Mouse (Mus musculus) hematopoietic multipotent progenitor cell, adult 10-12 weeks (in vitro differentiated cells): ENCODE measurements around the gene Acd. TPM values are rescaled to one million over a fixed set of nuclear protein-coding genes. Genes with fewer than 3 reads are reported as not detected.

Source experiments
- polyA plus RNA-seq: library from polyadenylated mRNA; stranded (reverse); fragments of >175 nt; gene quantifications from 2 replicates; pipeline ENCODE4 v1.2.3, GENCODE M21; 2012; ENCODE audit warnings: low replicate concordance

The Acd gene
- 23.1 and 61.2 TPM in 2 replicates for polyA plus RNA-seq

DNA sequence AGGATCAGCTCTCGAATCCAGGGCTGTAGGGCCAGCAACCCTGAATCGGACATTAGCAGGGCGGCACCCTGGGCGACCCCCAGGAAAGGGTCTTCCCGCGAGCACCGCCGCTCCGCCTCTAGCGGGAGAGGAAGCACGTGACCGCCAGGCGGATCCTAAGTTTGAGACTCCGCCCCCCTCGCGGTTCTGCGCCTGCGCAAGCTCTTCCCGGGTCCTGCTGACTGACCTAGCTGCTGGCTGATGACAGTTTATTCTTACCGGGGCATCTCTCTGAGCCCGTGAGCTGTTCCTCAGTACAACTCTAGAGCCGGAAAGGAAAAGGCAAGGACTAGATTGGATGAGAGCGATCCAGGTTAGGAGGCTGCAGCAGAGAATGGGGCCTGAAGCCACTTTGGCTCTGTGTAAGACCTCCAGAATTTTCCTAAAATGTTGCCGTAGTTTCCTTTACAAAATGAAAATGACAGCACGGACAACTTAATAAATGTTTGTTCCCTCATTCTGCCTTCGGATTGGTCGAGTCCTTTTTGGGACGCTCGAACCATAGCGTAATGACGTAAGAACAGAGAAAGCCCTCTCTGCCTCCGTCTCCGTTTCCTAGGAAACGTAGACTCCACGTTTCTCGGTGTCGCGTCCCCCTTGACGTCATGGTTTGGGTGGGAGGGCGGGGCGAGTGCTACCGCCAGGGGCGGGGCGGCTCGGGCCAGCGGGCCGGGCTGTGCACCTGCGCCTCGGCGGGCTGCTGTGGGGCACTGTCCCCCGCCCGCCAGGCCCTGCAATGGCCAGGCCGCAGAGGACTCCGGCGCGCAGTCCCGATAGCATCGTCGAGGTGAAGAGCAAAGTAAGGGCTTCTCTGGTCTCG, at the start of gene Acd, which contains the start of gene Pard6a:
Acd (minus strand) TSS at position 137 of the 859 bp plus-strand sequence.
Pard6a (plus strand) TSS at position 183 of the 859 bp plus-strand sequence.

DNA sequence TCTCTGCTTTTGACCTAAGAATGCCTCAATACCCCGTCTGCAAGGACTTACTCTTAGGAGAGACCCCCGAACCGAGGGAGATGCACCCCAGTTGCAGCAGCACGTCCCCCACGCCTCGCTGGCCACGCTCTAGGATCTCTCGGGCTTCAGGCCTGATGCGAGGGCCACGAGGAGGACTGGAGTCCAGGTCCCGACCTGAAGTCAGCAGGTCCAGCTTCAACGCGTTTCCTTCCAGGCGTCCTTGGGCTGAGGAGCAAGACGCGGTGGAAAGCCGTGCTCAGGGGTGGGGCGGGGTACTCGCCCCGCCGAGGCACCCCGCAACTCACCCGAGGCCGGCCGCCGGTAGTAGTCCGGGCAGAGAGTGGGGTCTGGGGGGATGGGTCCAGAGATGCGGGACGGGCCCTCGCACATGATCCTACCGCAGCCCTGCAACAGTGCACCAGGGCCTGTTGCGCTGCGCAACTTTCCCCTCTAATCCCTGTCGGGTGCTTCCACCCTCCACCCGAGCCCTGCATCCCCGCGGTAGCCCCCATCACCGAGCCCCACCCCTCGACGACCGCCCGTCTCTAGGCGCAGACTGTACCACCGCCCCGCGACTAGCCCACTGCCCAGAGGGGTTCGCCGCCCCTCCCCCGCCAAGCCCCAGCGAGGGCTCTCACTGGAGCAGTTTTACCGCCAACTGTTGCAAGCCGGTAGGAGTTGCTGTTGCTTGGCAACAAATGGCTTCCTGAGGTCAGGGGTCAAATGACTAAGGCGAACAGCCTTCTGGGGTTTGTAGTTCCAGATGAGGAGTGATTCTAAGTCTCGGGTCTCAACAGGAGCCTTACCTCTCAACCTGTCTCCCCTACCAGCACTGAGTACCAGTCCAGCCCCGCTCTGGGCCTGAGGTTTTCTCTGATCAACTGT, 6.8 kb upstream of the Acd start, which contains the start of the genes 4933405L10Rik and Enkd1:
4933405L10Rik (plus strand) TSS at position 158 of the 906 bp plus-strand sequence.
Enkd1 (minus strand) TSS at position 713 of the 906 bp plus-strand sequence.

DNA sequence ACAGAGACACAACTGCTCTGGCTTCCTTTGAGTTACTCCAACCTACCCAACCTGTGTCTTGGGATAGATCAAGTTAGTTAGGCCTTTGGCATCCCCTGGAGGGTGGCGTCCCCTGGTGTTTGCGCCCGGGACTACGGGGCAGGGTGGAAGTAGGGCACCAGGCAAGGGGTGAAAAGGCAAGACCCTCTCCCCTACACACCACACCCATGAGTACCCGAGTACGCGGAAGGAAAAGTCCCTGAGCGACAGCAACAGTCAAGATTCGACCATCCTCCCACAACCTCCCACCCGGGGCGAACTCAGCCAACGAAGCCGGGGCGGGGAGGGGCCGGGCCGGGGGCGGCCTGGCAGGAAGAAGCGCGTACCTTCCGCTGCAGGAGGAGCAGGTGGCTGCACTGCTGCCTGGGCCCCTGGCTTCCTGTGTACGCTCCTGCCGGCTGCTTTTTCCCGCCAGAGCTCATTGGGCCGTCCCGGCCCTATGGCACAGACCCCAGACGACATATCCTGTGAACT, 15.1 kb downstream of the Acd start, which contains the start of gene Carmil2:
Carmil2 (plus strand) TSS at position 479 of the 513 bp plus-strand sequence.

Other genes starting within 250 kb of the Acd start
- 11.8 and 41.7 TPM in 2 replicates for gene Tppp3, start 229.6 kb downstream of the Acd start, polyA plus RNA-seq
- 8.8 and 14.2 TPM in 2 replicates for gene Zdhhc1, start 204.2 kb downstream of the Acd start, polyA plus RNA-seq
- gene Hsd11b2, start 182.3 kb downstream of the Acd start, polyA plus RNA-seq = 0.06 TPM in 1 of 2 replicates, not detected in the other
- 16.6 and 36.8 TPM in 2 replicates for gene Atp6v0d1, start 135.1 kb downstream of the Acd start, polyA plus RNA-seq
- 13.2 and 17.0 TPM in 2 replicates for gene Ripor1, start 95.8 kb downstream of the Acd start, polyA plus RNA-seq
- gene Ctcf, start 64.5 kb downstream of the Acd start, polyA plus RNA-seq = 167 and 352 TPM in 2 replicates
- gene Agrp, start 63.7 kb downstream of the Acd start, polyA plus RNA-seq = not detected in 2 replicates
- gene Carmil2, start 14.8 kb downstream of the Acd start, polyA plus RNA-seq = 183 and 580 TPM in 2 replicates
- 5.1 and 6.2 TPM in 2 replicates for gene Pard6a, start within 50 bp of the Acd start, polyA plus RNA-seq
- not detected in 2 replicates for gene 4933405L10Rik, start 6.6 kb upstream of the Acd start, polyA plus RNA-seq
- gene Enkd1, start 7.1 kb upstream of the Acd start, polyA plus RNA-seq = 8.9 and 12.2 TPM in 2 replicates
- 3.2 and 6.1 TPM in 2 replicates for gene Gfod2, start 57.6 kb upstream of the Acd start, polyA plus RNA-seq
- gene Ranbp10, start 126.2 kb upstream of the Acd start, polyA plus RNA-seq = 19.8 and 48.7 TPM in 2 replicates
- gene Tsnaxip1, start 126.6 kb upstream of the Acd start, polyA plus RNA-seq = 0.07 TPM in 1 of 2 replicates, not detected in the other
- gene Cenpt, start 152.2 kb upstream of the Acd start, polyA plus RNA-seq = 9.2 and 12.3 TPM in 2 replicates
- gene Thap11, start 154.0 kb upstream of the Acd start, polyA plus RNA-seq = 19.0 and 24.1 TPM in 2 replicates
- gene Nutf2, start 159.5 kb upstream of the Acd start, polyA plus RNA-seq = 38.8 and 39.6 TPM in 2 replicates
- 23.1 and 27.6 TPM in 2 replicates for gene Edc4, start 179.8 kb upstream of the Acd start, polyA plus RNA-seq
- gene Nrn1l, start 192.5 kb upstream of the Acd start, polyA plus RNA-seq = 3.1 and 6.7 TPM in 2 replicates
- 9.4 and 20.9 TPM in 2 replicates for gene Pskh1, start 199.3 kb upstream of the Acd start, polyA plus RNA-seq
- gene Ctrl, start 232.8 kb upstream of the Acd start, polyA plus RNA-seq = 0.53 and 1.1 TPM in 2 replicates
- 387 and 416 TPM in 2 replicates for gene Psmb10, start 237.3 kb upstream of the Acd start, polyA plus RNA-seq
- 0.10 and 0.83 TPM in 2 replicates for gene Lcat, start 242.3 kb upstream of the Acd start, polyA plus RNA-seq